Mouse (Mus musculus) spleen, adult 2 months (tissue): Measurements from ENCODE around the gene Utp4. TPM values are rescaled to one million over a fixed set of nuclear protein-coding genes. Genes with fewer than 3 reads are reported as not detected.

Source experiments
- DNase-seq, 2 experiments: peaks; one replicate each; pipeline versions ENCODE4 v3.0.0 to v3.0.0-alpha.2; 2012 to 2021; ENCODE audit warnings: low spot score in 2 of 2, low read depth in 1 of 2
- H3K27ac ChIP-seq: fragments of 200-500 bp; 2 replicates; pipeline ENCODE4 v1.5.1; 2012; ENCODE audit warnings: low read length, inconsistent platforms; ENCODE audit not compliant: insufficient read depth
- H3K27me3 ChIP-seq: fragments of 200-500 bp; 2 replicates; pipeline ENCODE4 v1.6.1; 2012; ENCODE audit warnings: mild to moderate bottlenecking, moderate library complexity, low read length, inconsistent platforms; ENCODE audit not compliant: control insufficient read depth, insufficient read depth
- H3K36me3 ChIP-seq: fragments of 200-500 bp; 2 replicates; pipeline ENCODE4 v1.6.1; 2012; ENCODE audit warnings: mild to moderate bottlenecking, low read length, inconsistent platforms; ENCODE audit not compliant: control insufficient read depth, insufficient read depth
- H3K4me1 ChIP-seq: fragments of 200-500 bp; 2 replicates; pipeline ENCODE4 v1.6.1; 2011; ENCODE audit warnings: inconsistent platforms; ENCODE audit not compliant: control insufficient read depth, insufficient read depth, insufficient read length
- H3K4me3 ChIP-seq: fragments of 200-500 bp; 2 replicates; pipeline ENCODE4 v1.5.1; 2011; ENCODE audit warnings: mild to moderate bottlenecking, inconsistent platforms; ENCODE audit not compliant: insufficient read depth, insufficient read length; ENCODE audit errors: extremely low read depth
- CTCF ChIP-seq: fragments of 200-500 bp; IDR thresholded peaks from 2 replicates; pipeline ENCODE4 v1.5.1; 2011; ENCODE audit warnings: mild to moderate bottlenecking, inconsistent platforms; ENCODE audit not compliant: insufficient read depth, insufficient read length, insufficient replicate concordance; ENCODE audit errors: extremely low read depth
- POLR2A ChIP-seq: fragments of 200-500 bp; IDR thresholded peaks from 2 replicates; pipeline ENCODE4 v1.6.1; 2011; ENCODE audit warnings: low read depth, low read length, inconsistent platforms
- WGBS: fragments of 180-500 bp; shearing (Covaris S2); methylation state at CpG from one replicate; pipeline ENCODE4 v1.1.7; 2018; 5-methylcytosine and 5-hydroxymethylcytosine counted together
- polyA plus RNA-seq: library from polyadenylated mRNA; depleted of rRNA; stranded (reverse); fragments of >200 nt; gene quantifications from 2 replicates; pipeline ENCODE4 v1.2.3, GENCODE M21; 2012; rRNA removed

Gene Utp4
- polyA plus RNA-seq, 1 experiment, result 13.6 TPM

DNA sequence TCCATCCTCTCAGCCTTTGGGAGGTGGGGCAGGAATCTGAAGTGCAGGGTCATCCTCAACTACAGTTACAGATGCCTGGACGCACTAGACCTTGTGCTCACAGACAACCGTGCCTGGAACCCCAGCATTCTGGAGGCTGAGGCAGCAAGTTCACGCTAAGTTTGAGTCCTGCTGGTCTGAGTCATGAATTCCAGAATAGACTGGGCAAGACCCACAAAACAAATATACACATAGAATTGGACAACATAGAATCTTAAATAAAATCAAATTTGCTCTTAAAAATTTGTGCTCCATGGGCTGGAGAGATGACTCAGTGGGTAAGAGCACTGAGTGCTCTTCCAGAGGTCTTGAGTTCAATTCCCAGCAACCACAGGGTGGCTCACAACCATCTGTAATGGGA, 63.6 kb downstream of the Utp4 start:
- WGBS, result 90% methylated on average over 3 of the region's 3 CpGs
- no peak overlapping the region for H3K27ac ChIP-seq
- DNase-seq, result no peak

DNA sequence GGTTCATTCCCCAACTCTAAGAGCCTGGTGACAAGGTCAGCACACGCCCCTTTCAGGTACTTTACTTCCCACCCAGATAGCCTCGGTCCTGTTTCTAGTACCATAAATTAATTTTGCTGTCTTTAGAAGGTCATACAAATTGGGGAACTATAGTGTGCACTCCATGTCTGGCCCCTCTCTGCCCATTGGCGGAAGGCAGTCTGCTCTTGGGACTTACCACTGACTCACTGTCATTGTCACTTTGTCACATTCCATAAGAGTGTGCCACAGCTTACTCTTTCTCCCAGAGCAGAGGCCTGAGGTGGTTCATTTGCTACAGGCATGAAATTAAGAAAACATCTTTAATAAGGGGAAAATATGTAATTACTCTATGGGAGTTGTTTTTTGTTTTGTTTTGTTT, 64.8 kb downstream of the Utp4 start:
- H3K27ac ChIP-seq, result no peak overlapping the region
- WGBS, result 64% methylated on average over 3 of the region's 3 CpGs
- no peak for TF ChIP-seq CTCF
- TF ChIP-seq POLR2A, result no peak

More for the DNA sequence above, 63.6 kb downstream of the Utp4 start:
- TF ChIP-seq POLR2A (no peak), CTCF (no peak)
- Histone ChIP-seq H3K36me3 (no peaks in the 10 kb centered on the region), H3K4me1 (no peaks in the 10 kb centered on the region), H3K27me3 (no peaks in the 10 kb centered on the region), H3K4me3 (no peak overlapping the region)

GRCm38 (mm10) chr8:106959626-106960025, 66.2 kb downstream of the Utp4 start:
- no peaks in the 10 kb centered on the region for H3K27me3 ChIP-seq
- no peak for TF ChIP-seq POLR2A
- no peak for TF ChIP-seq CTCF
- H3K36me3 ChIP-seq, result no peaks in the 10 kb centered on the region
- no peaks in the 10 kb centered on the region; the same call in 1 of the 2 replicates for H3K4me1 ChIP-seq
- no peak overlapping the region for H3K4me3 ChIP-seq
- DNase-seq, result no peak
- H3K27ac ChIP-seq, result no peak overlapping the region
- WGBS, result 82% methylated on average over 2 of the region's 2 CpGs

More for the DNA sequence above, 64.8 kb downstream of the Utp4 start:
- no peak overlapping the region for H3K4me3 ChIP-seq
- no peaks in the 10 kb centered on the region for H3K36me3 ChIP-seq
- no peak for DNase-seq
- H3K27me3 ChIP-seq, result no peaks in the 10 kb centered on the region
- no peaks in the 10 kb centered on the region for H3K4me1 ChIP-seq

DNA sequence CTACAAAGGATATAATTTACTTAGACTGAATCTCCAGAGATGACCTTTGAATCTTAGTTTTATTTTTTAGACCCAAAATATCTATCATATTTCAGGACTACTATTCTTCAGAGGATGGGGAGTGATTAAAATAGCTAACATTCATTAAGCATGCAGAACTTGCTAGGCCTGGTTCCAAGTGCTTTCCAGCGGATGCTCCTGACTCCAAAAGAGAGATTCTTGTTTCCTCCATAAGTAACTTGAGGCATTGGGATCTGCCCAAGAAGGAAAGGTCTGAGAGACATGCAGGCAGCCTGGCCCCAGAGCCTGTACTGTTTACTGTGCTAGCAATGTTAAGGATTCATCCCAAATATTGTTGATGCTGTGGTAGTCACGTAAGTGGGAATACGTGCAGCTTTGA, 68.9 kb downstream of the Utp4 start:
- Histone ChIP-seq H3K4me3 (no peak overlapping the region), H3K4me1 (peaks cover 2% of the 10 kb centered on the region; the same call in 1 of the 2 replicates), H3K36me3 (no peaks in the 10 kb centered on the region), H3K27ac (no peak overlapping the region), H3K27me3 (no peaks in the 10 kb centered on the region)
- WGBS, result 89% methylated on average over 3 of the region's 3 CpGs
- no peak for TF ChIP-seq POLR2A
- TF ChIP-seq CTCF, result no peak
- DNase-seq, result no peak

DNA sequence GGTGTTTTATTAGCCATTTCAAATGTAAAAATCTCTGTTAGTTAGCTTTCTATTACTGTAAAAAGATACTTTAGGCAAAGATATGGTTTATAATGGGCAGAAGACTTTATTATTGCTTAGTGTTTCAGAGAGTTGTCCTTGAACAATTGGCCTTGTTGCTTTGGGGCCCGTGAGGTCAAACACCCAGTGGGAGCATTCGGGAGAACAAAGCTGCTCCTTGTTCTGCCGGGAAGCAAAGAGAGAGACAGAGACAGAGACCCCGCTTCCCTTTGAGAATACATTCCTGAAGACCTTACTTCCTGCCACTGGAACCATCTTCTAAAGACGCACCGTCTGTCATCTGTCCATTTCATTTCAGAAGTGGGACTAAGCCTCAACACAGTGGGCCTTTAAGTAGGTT, 69.9 kb downstream of the Utp4 start:
- peaks cover 2% of the 10 kb centered on the region; the same call in 1 of the 2 replicates for H3K4me1 ChIP-seq
- no peaks in the 10 kb centered on the region for H3K27me3 ChIP-seq
- H3K4me3 ChIP-seq, result no peak overlapping the region
- DNase-seq, result no peak
- H3K36me3 ChIP-seq, result no peaks in the 10 kb centered on the region
- H3K27ac ChIP-seq, result no peak overlapping the region
- TF ChIP-seq POLR2A, result no peak
- WGBS, result 84% methylated on average over 6 of the region's 6 CpGs

- H3K27me3 ChIP-seq, result no peaks in the 10 kb centered on the region
- no peak overlapping the region for H3K4me3 ChIP-seq
- no peak for TF ChIP-seq POLR2A
- TF ChIP-seq CTCF, result no peak
- no peaks in the 10 kb centered on the region for H3K36me3 ChIP-seq
- no peak for DNase-seq
- H3K4me1 ChIP-seq, result peaks cover 2% of the 10 kb centered on the region; the same call in 1 of the 2 replicates
- H3K27ac ChIP-seq, result no peak overlapping the region
- 22% methylated on average over 4 of the region's 4 CpGs for WGBS
These were observed 71.1 kb downstream of the Utp4 start for GRCm38 (mm10) chr8:106964573-106964972.

DNA sequence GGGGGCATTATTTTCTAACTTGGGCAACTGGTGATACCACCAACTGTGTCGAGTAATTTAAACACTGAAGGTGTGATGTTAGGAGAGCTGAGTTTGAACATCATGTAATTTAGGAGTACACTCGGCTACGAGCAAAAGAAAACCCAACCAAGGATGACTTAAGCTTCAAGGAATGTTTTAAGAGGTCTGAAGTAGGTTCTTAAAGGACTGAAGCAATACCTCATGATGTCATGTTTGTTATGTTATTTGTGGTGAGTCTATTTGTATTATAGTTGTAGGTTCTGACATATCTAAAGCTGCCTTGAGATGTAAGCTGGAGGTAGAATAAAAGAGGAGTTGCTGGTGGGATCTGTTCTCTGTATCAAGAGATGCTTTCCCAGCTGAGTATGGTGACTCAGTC, 76.5 kb downstream of the Utp4 start:
- Histone ChIP-seq H3K36me3 (no peaks in the 10 kb centered on the region), H3K27me3 (no peaks in the 10 kb centered on the region), H3K4me1 (peaks cover 7% of the 10 kb centered on the region), H3K27ac (no peak overlapping the region), H3K4me3 (no peak overlapping the region)
- TF ChIP-seq POLR2A, result no peak
- no peak for TF ChIP-seq CTCF
- WGBS, result 83% methylated on average over 3 of the region's 3 CpGs
- no peak for DNase-seq

- Histone ChIP-seq H3K27me3 (no peaks in the 10 kb centered on the region), H3K4me3 (no peak overlapping the region), H3K36me3 (no peaks in the 10 kb centered on the region), H3K4me1 (peaks cover 6% of the 10 kb centered on the region), H3K27ac (no peak overlapping the region)
- TF ChIP-seq POLR2A, result no peak
- no peak for TF ChIP-seq CTCF
- WGBS, result 80% methylated on average over 5 of the region's 5 CpGs
- no peak for DNase-seq
These were observed 78.5 kb downstream of the Utp4 start for GRCm38 (mm10) chr8:106971916-106972315.

Other genes with a start within 250 kb of the Utp4 start
- 3.6 and 3.7 TPM in 2 replicates for gene Tango6, start 210.6 kb upstream of the Utp4 start, polyA plus RNA-seq
- 0.11 and 0.15 TPM in 2 replicates for gene Has3, start 23.4 kb upstream of the Utp4 start, polyA plus RNA-seq
- 4.9 and 5.5 TPM in 2 replicates for gene Sntb2, start 42.1 kb downstream of the Utp4 start, polyA plus RNA-seq
- gene Vps4a, start 137.6 kb downstream of the Utp4 start, polyA plus RNA-seq, result 13.9 TPM in 2 replicates
- 18.0 and 42.2 TPM in 2 replicates for gene Pdf, start 155.0 kb downstream of the Utp4 start, polyA plus RNA-seq
- gene Cog8, start 163.1 kb downstream of the Utp4 start, polyA plus RNA-seq, result 31.6 and 32.7 TPM in 2 replicates
- 26.4 and 37.6 TPM in 2 replicates for gene Nip7, start 163.2 kb downstream of the Utp4 start, polyA plus RNA-seq
- 11.8 and 14.3 TPM in 2 replicates for gene Tmed6, start 172.0 kb downstream of the Utp4 start, polyA plus RNA-seq
- gene Terf2, start 202.9 kb downstream of the Utp4 start, polyA plus RNA-seq, result 10.9 and 12.7 TPM in 2 replicates